Mouse (Mus musculus) lung, adult 2 months (tissue): ENCODE data around the gene Olfml2a.

Experiments used
- CTCF ChIP-seq: fragments of 200-500 bp; IDR thresholded peaks from 2 replicates; pipeline ENCODE4 v1.5.1; 2011; ENCODE audit warnings: mild to moderate bottlenecking, low read length, control low read depth; ENCODE audit not compliant: insufficient read depth
- POLR2A ChIP-seq: fragments of 200-500 bp; IDR thresholded peaks from 2 replicates; pipeline ENCODE4 v1.6.1; 2011; ENCODE audit warnings: low read depth, mild to moderate bottlenecking, control low read depth, low read length, borderline replicate concordance; ENCODE audit errors: extremely low read depth

- TF ChIP-seq CTCF: no peak
- no peak for TF ChIP-seq POLR2A
These were observed 6.4 kb upstream of the Olfml2a start for GRCm38 (mm10) chr2:38925171-38926080.
